Mouse (Mus musculus) kidney, postnatal 4 days (tissue): ENCODE data around the gene Srgap2.
A peak's percentile ranks its signal among the peaks of the same experiment; 100 is the strongest.

ENCODE experiments used
- DNase-seq, 2 experiments: peaks; one replicate each; pipeline ENCODE4 v3.0.0; 2021; ENCODE audit warnings: mixed read lengths in 2 of 2

Gene Srgap2

DNA sequence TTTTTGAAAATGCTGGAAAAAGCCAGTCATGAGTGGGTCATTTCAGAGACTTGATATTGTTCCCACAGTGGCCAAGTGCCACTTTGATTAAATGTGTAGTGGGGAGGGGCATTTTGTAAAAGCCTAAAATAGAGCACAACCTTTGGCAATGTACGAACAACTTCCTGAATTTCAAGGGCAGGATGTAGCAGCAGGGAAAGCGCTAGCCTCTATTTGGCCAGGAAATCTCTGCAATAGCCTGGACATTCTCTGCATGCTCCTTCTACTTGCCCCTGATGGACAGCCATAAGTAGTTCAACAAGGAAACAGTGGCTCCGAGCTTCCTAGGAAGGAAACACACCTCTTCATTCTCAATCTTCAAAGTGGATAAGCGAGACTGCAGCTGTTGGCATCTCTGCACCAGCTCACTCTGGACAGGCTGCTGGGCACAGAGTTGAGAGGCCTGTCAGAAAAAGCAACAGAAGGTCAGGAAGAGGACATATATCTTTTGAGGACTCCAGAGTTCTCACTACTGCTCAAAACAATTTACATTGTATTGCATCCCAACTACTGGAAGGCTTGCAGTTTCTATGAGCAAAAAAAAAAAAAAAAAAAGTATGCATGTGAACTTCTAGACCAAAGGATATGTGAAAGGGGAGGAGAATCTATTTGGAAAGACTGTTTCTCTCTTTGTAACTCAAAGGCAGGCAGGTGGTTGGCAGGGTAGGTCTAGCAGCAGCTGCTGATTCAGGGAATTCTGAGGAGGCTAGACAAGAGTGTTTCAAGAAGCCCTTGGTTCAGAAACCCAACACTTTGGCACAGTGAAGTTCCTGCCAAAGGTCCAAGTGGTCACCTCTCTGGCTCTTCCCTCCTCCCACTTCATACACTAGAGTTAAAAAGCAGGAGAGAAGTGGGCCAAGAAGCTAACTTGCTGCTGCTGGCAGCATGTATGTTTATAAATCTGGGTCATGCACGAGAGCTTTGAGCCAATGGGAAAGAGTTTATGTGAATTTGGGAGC, 181.4 kb downstream of the Srgap2 start:
- DNase-seq, result peak in 1 of 2 experiments; percentile 18

- no peak for DNase-seq
These were observed 182.5 kb downstream of the Srgap2 start for GRCm38 (mm10) chr1:131344691-131345090.

- peak; percentile 10 to 25 for DNase-seq
These were observed 191.1 kb downstream of the Srgap2 start for GRCm38 (mm10) chr1:131336017-131336416.

DNA sequence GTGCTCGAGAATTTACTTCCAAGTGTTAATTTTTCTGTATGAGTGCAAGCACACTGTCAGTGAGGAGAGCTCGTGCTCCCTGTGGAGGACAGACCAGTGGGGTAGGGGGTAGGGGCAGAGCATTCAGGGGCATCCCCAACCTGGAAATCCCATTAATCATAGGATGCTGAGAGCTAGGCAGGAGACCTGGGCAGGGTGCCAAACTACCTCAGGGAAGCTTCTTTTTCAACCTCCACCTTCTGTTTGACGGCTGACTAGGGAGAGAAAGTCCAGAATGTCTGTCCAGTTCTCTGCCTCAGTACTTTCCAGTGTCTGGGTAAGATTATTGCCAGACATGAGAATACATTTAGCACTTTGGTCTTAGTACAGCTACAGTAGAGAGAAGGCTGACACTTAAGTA, 191.5 kb downstream of the Srgap2 start:
- DNase-seq, result peak; percentile 53 to 67

DNA sequence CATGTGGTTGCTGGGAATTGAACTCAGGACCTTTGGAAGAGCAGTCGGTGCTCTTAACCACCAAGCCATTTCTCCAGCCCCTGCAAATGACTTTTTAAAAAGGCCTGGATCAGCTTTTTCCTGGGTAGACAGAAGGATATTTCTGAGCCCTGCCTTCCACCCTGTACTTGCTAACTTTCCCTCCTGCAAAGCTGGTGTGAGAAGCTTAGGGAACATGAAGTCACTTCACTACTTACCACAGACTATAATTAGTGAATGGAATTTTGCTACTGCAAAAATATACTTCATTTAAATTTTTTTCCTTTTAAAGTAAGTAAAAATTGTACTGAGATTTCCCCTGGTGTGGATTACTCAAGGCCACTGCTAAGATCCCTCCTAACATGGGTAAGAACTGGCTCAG, 196.0 kb downstream of the Srgap2 start:
- DNase-seq, result no peak

GRCm38 (mm10) chr1:131329093-131329492, 198.1 kb downstream of the Srgap2 start:
- DNase-seq, result peak; percentile 11 to 21

- no peak for DNase-seq
These were observed 200.0 kb downstream of the Srgap2 start for GRCm38 (mm10) chr1:131327167-131327566.

- DNase-seq, result no peak
These were observed 202.2 kb downstream of the Srgap2 start for GRCm38 (mm10) chr1:131324816-131325463.

- peak in 1 of 2 experiments; percentile 13 for DNase-seq
These were observed 207.4 kb downstream of the Srgap2 start for GRCm38 (mm10) chr1:131319598-131320330.

- DNase-seq, result no peak
These were observed 208.8 kb downstream of the Srgap2 start for GRCm38 (mm10) chr1:131318397-131318796.

DNA sequence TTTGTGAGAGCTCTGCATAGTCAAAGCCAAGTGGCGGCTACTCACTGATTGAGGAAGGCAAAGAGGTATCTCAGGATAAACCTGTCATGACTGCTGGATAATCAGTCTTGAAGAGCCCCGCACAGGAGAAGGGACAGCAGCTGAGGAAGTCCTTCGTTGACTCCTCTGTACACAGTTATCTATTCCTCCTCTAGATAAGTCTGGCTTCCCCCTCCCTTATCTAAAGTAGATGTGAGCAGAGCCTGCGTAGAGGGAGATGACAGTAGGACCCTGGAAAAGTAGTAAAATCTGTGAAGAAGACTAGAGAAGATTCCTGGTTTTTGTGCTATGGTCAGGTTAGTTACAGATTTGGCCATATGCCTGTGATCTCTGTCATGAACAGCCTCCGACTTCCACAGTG, 209.5 kb downstream of the Srgap2 start:
- DNase-seq, result no peak

- DNase-seq, result no peak
These were observed 215.9 kb downstream of the Srgap2 start for GRCm38 (mm10) chr1:131311284-131311683.

DNA sequence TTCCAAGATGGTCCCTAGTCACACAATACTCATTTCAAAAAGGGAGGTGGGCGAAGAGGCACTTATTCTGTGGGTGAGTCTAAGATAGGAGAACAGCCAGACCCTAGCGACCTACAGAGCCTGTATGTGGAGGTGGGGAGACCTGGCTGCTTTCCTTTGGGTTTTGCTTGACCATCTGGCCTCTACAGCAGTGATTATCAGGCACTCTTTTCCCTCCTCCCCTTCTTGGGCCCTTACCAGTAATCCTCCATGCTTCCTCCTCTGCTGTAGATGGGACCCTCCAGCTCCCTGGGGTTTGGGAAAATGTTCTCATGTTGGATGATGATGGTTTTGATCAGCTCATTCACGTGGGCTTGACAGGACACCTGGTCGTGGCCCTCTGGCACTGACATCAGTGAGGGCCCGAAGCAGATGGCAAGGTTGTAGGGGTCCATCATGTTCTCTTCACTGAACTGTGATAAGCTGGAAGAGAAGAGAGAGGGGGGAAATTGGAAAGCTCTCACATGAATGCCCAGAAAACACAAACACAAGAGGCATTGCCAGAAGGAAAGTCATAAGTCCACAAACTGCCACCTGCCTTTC, 216.8 kb downstream of the Srgap2 start:
- DNase-seq, result no peak

GRCm38 (mm10) chr1:131300750-131301149, 226.4 kb downstream of the Srgap2 start:
- DNase-seq, result no peak

DNA sequence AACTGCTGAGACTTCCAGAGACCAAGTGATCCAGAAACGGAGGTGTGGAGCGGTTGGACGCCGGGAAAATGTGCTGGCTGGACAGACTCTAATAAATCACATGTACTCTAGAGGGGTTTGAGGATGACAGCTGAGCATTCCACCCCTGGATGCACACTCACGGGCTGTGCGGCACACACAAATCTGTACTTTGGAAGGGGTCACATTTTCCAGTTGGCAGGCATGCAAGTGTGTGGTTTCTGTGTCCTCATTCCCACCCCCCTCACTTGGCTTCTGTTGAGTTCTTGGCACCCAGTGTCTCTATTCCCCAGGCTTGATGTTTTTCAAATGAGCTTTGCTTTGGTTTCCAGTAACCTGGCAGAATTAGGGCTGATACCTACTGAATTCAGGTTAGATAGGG, 227.4 kb downstream of the Srgap2 start:
- DNase-seq, result peak in 1 of 2 experiments; percentile 13

DNA sequence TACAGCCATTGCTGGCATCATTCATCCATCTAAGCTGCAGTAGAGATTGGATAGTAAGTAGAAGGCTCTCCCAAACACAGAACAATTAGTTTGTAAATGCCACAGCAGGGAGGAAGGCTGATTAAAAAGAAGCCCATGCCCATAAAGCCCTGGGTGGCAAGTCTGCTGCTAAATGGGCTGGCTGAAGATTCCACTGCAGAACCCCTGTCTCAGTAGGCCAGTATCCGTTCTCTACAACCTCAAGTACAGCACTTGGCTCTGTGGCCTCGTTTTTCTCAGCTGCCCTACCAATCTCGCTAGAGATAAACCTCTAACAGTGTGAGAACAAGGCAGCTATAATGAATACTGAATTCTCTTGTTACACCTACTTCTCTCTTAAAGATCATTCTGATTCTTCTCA, 227.9 kb downstream of the Srgap2 start:
- DNase-seq, result no peak

DNA sequence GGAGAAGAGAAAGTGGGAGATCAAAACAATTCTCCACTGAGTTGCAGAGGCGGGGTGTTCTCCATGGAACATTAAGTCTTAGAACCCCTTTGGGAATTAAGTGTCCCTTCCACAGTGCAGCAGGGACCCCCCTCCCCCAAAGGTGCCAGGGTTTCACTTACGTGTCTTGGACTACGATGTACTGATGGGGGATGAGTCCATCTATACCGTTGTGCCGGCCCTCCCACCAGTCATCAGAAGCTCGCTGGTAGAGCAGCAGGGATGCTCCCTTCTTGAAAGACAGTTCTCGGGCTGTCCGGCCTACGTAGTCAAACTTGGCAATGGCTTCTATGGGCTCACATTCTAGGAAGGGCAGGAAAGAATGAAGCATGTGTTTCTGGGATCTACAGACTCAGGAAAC, 229.0 kb downstream of the Srgap2 start:
- no peak for DNase-seq

- DNase-seq, result no peak
These were observed 230.4 kb downstream of the Srgap2 start for GRCm38 (mm10) chr1:131296726-131297125.

- DNase-seq, result no peak
These were observed 232.0 kb downstream of the Srgap2 start for GRCm38 (mm10) chr1:131295200-131295599.

DNA sequence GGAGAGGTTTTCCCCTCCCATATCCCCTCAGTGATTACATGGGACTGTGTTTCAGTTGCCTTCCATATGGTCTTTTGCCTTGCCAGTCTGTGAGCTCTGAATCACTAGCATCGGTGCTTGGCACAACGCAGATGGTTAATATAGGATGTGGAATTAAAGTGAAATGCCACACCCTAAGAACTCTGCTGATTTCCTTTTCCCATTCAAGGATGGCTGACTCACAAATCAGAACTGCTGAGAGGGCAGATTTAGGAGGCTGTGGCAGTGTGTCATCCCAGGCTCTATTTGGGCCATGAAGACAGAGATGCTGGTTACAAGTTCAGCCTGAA, 233.3 kb downstream of the Srgap2 start:
- DNase-seq, result no peak

GRCm38 (mm10) chr1:131293221-131293921, 233.8 kb downstream of the Srgap2 start:
- DNase-seq, result no peak

DNA sequence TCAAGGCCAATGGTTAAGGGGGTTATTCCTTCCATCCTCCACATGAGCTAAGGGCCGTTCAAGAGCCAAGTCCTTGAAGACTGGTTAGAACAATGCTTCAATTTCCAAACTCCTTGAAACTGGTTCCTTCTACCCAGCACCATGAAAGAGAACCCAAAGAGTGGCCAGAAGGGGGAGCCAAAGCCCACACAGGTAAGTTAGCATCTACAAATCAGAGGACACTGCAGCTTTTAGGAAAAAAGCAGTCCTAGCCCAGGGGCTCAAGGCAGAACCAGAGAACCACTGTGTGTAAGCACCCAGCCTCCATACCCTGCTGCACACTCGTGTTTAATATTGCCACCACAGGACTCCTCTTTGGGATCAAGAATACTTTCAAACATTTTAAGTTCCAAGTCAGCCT, 236.5 kb downstream of the Srgap2 start:
- DNase-seq, result peak; percentile 78 to 84
